Mouse (Mus musculus): ENCODE results near the gene Catsper2. TPM values are rescaled to one million over a fixed set of nuclear protein-coding genes. Genes with fewer than 3 reads are reported as not detected.
A peak's percentile ranks its signal among the peaks of the same experiment; 100 is the strongest.

The Catsper2 gene
- total RNA-seq, 2 experiments from 2014 or later, result 2.1 to 2.4 TPM

GRCm38 (mm10) chr2:121358381-121358780 is 55.2 kb downstream of the Catsper2 start:
- DNase-seq, result no peak
- intact Hi-C loops (cut with DNase I; ENCODE audit: low total_unique reads), result no loop called here

- intact Hi-C loops (cut with DNase I; ENCODE audit: low total_unique reads), result no loop called here
- no peak for DNase-seq
These were observed 55.6 kb downstream of the Catsper2 start for GRCm38 (mm10) chr2:121357961-121358360.

- intact Hi-C loops (cut with DNase I; ENCODE audit: low total_unique reads), result no loop called here
- no peak for DNase-seq
These were observed 56.1 kb downstream of the Catsper2 start, which contains the start of gene Ckmt1 for GRCm38 (mm10) chr2:121357494-121357893. TSS of gene Ckmt1 (plus strand) at chr2:121357714.

- DNase-seq, result peak; percentile 97
- intact Hi-C loops (cut with DNase I; ENCODE audit: low total_unique reads), result no loop called here
These were observed 58.6 kb downstream of the Catsper2 start, which contains the start of gene Ppip5k1 for GRCm38 (mm10) chr2:121354820-121355592. TSS of gene Ppip5k1 (minus strand) at chr2:121355396.

- intact Hi-C loops (cut with DNase I; ENCODE audit: low total_unique reads), result no loop called here
- no peak for DNase-seq
These were observed 59.2 kb downstream of the Catsper2 start for GRCm38 (mm10) chr2:121354378-121354777.

GRCm38 (mm10) chr2:121353156-121353555 is 60.4 kb downstream of the Catsper2 start:
- intact Hi-C loops (cut with DNase I; ENCODE audit: low total_unique reads), result no loop called here
- DNase-seq, result no peak

Small RNA genes within 50 kb of the gene (microRNA-seq; reads per million reads assigned to microRNA genes)
- 0 reads per million in 2 experiments for gene Gm22953

Other genes with a start within 250 kb of the Catsper2 start
- 1 to 10 TPM; 7.9 to 8.9 TPM for gene Tubgcp4, start 243.1 kb downstream of the Catsper2 start, total RNA-seq (2021)
- gene Zscan29, start 242.7 kb downstream of the Catsper2 start, total RNA-seq (2021), result 1 to 10 TPM; 4.5 to 5.1 TPM
- 10 to 100 TPM; 12.1 to 17.3 TPM for gene Trp53bp1, start 142.4 kb downstream of the Catsper2 start, total RNA-seq (2021)
- gene Map1a, start 124.2 kb downstream of the Catsper2 start, total RNA-seq (2021), result 1 to 10 TPM; 7.5 to 9.3 TPM
- 10 to 100 TPM; 30.8 to 34.8 TPM for gene Ppip5k1, start 58.4 kb downstream of the Catsper2 start, total RNA-seq (2021)
- under 1 TPM in 1 of 2 experiments, not detected in 1; 0.44 TPM for gene Ckmt1, start 56.1 kb downstream of the Catsper2 start, total RNA-seq (2021)
- gene Strc, start 26.6 kb downstream of the Catsper2 start, total RNA-seq (2021), result not detected
- 10 to 100 TPM; 64.0 to 86.2 TPM for gene Pdia3, start within 50 bp of the Catsper2 start, total RNA-seq (2021)
- gene Ell3, start 30.5 kb upstream of the Catsper2 start, total RNA-seq (2021), result not detected
- 100 to 1,000 TPM; 363 to 364 TPM for gene Serf2, start 35.4 kb upstream of the Catsper2 start, total RNA-seq (2021)
- gene Hypk, start 39.5 kb upstream of the Catsper2 start, total RNA-seq (2021), result 10 to 100 TPM; 15.2 to 22.0 TPM
- gene Serinc4, start 43.0 kb upstream of the Catsper2 start, total RNA-seq (2021), result not detected
- 10 to 100 TPM; 21.5 to 23.0 TPM for gene Mfap1b, start 60.3 kb upstream of the Catsper2 start, total RNA-seq (2021)
- gene Mfap1a, start 92.9 kb upstream of the Catsper2 start, total RNA-seq (2021), result 10 to 100 TPM; 14.5 to 15.4 TPM
- gene Wdr76, start 92.9 kb upstream of the Catsper2 start, total RNA-seq (2021), result 1 to 10 TPM; 1.8 to 2.0 TPM

Data from gastrocnemius, postnatal 14 days (tissue).